Mouse (Mus musculus) kidney, embryonic 15.5 days (tissue): ENCODE results near the gene Tsx. TPM values are rescaled to one million over a fixed set of nuclear protein-coding genes. Genes with fewer than 3 reads are reported as not detected.

Source experiments
- polyA plus RNA-seq: library from polyadenylated mRNA; unstranded; fragments of >200 nt; fragmentation: Nextera tagmentation; extraction: Ambion mirVana; gene quantifications from 2 replicates; pipeline ENCODE4 v1.2.1, GENCODE M21; 2015

The Tsx gene
- polyA plus RNA-seq, 1 experiment from 2014 or later, result 0.26 TPM

Other genes starting within 250 kb of the Tsx start
- gene Nap1l2, start 227.8 kb upstream of the Tsx start, polyA plus RNA-seq, result 0.82 and 1.4 TPM in 2 replicates
- gene Cdx4, start 93.1 kb upstream of the Tsx start, polyA plus RNA-seq, result not detected in 2 replicates
- 3.2 and 3.8 TPM in 2 replicates for gene Chic1, start 58.0 kb upstream of the Tsx start, polyA plus RNA-seq
- not detected in 2 replicates for gene Gm26992, start 7.5 kb downstream of the Tsx start, polyA plus RNA-seq
- not detected in 2 replicates for gene Zcchc13, start 216.1 kb downstream of the Tsx start, polyA plus RNA-seq